Mouse (Mus musculus): ENCODE data around the gene Dennd5b. TPM values are rescaled to one million over a fixed set of nuclear protein-coding genes. Genes with fewer than 3 reads are reported as not detected.

Dennd5b gene
- polyA plus RNA-seq, 1 experiment, result 9.1 TPM

DNA sequence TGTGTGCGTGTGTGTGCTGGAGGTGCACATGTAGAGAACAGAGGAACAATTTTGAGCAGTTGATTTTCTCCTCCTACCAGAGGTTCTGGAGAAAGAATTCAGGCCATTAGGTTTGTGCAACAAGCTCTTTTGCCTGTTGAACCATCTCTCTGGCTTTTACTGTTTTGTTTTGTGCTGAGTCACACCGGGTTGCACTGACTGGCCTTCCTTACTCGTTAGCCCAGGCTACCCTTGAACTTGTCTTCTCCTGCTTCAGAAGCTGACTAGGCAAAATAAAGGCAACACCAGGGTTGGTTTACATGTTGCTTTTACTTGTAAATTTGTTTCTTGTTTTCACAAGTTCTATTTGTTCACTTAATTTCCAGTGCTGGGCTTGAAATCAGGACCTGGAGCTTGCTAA, 21.6 kb upstream of the Dennd5b start:
- TF ChIP-seq CTCF (IDR thresholded peaks at IDR 0.05; ENCODE audit: control insufficient read depth, insufficient read depth, insufficient replicate concordance, low read depth, low read length), result no peak
- TF ChIP-seq POLR2A (IDR thresholded peaks at IDR 0.05; ENCODE audit: control insufficient read depth, low read depth, low read length), result no peak
- Histone ChIP-seq H3K4me3 (ENCODE audit: control insufficient read depth, low read depth, low read length) (no peak overlapping the region), H3K36me3 (ENCODE audit: control insufficient read depth, insufficient read depth, low read length) (no peaks in the 10 kb centered on the region), H3K27ac (ENCODE audit: control insufficient read depth, insufficient read depth, low read depth, low read length) (no peak overlapping the region), H3K27me3 (ENCODE audit: control insufficient read depth, insufficient read depth, low read length) (no peaks in the 10 kb centered on the region), H3K4me1 (ENCODE audit: control insufficient read depth, insufficient read depth, low read length) (no peaks in the 10 kb centered on the region)

DNA sequence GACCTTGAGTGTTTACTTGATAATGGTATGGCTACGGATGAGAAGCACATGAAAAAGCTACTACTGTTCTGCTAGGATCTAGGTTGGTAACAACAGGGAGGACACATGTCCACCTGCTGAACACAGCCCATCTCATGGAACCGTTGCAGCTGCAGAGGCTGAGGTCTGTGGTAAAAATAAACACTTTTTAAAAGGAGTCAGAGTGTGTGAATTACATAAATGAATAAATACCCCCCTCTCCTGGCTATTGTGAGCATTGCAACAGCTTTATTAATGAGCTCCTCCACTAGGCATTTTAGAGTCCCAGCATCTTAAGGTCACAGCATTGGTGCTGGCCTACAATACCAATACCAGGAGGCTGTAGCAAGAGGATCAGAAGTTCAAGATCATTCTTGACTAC, 18.4 kb upstream of the Dennd5b start:
- Histone ChIP-seq H3K4me1 (ENCODE audit: control insufficient read depth, insufficient read depth, low read length) (no peaks in the 10 kb centered on the region), H3K27me3 (ENCODE audit: control insufficient read depth, insufficient read depth, low read length) (no peaks in the 10 kb centered on the region)
- TF ChIP-seq POLR2A (IDR thresholded peaks at IDR 0.05; ENCODE audit: control insufficient read depth, low read depth, low read length) (no peak), CTCF (IDR thresholded peaks at IDR 0.05; ENCODE audit: control insufficient read depth, insufficient read depth, insufficient replicate concordance, low read depth, low read length) (peak; percentile 7; the same call in 1 of the 2 replicates)

DNA sequence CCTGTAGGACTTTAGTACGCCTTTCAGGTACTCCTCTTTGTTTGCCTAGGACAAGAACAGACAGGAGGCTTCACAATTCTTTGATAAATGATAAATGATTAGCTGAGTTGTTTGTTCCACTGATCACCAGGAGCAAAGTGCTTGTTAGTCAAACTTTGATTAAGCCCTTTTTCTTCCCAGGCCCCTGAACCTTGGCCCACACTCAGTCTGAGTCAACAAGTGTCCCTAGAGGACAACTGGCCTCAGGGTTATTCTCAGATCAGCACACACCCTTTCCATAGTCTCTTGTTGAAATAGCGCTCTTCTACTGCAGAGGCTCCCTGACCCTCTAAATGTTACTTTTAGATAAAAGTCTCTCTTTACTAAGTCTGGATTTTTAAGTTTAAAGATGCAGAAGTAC, 17.5 kb upstream of the Dennd5b start:
- H3K4me1 ChIP-seq (ENCODE audit: control insufficient read depth, insufficient read depth, low read length), result no peaks in the 10 kb centered on the region
- no peak overlapping the region for H3K4me3 ChIP-seq (ENCODE audit: control insufficient read depth, low read depth, low read length)
- H3K36me3 ChIP-seq (ENCODE audit: control insufficient read depth, insufficient read depth, low read length), result no peaks in the 10 kb centered on the region
- TF ChIP-seq CTCF (IDR thresholded peaks at IDR 0.05; ENCODE audit: control insufficient read depth, insufficient read depth, insufficient replicate concordance, low read depth, low read length), result no peak
- TF ChIP-seq POLR2A (IDR thresholded peaks at IDR 0.05; ENCODE audit: control insufficient read depth, low read depth, low read length), result no peak
- H3K27ac ChIP-seq (ENCODE audit: control insufficient read depth, insufficient read depth, low read depth, low read length), result no peak overlapping the region
- no peaks in the 10 kb centered on the region for H3K27me3 ChIP-seq (ENCODE audit: control insufficient read depth, insufficient read depth, low read length)

More for the DNA sequence above, 18.4 kb upstream of the Dennd5b start:
- Histone ChIP-seq H3K36me3 (ENCODE audit: control insufficient read depth, insufficient read depth, low read length) (no peaks in the 10 kb centered on the region), H3K27ac (ENCODE audit: control insufficient read depth, insufficient read depth, low read depth, low read length) (no peak overlapping the region), H3K4me3 (ENCODE audit: control insufficient read depth, low read depth, low read length) (no peak overlapping the region)

DNA sequence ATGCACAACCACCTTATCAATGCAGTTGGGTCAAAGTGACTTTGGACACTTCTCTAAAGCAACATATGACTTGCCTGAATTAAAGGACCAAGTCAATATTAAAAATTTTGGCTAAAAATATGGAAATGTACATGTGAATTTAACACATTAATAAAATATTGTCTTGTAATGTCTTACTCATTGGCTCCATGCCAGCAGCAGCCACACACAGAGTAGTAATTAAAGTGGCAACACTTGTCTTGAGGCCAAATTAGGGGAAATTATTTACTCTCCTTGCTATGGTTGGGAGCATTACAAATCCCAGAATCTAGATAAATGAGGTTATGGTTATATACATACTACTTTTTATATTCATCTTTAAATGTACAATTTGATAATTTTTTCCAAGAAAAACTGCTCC, 15.5 kb upstream of the Dennd5b start:
- H3K36me3 ChIP-seq (ENCODE audit: control insufficient read depth, insufficient read depth, low read length), result no peaks in the 10 kb centered on the region
- H3K4me3 ChIP-seq (ENCODE audit: control insufficient read depth, low read depth, low read length), result no peak overlapping the region
- H3K27ac ChIP-seq (ENCODE audit: control insufficient read depth, insufficient read depth, low read depth, low read length), result no peak overlapping the region
- no peak for TF ChIP-seq CTCF (IDR thresholded peaks at IDR 0.05; ENCODE audit: control insufficient read depth, insufficient read depth, insufficient replicate concordance, low read depth, low read length)
- TF ChIP-seq POLR2A (IDR thresholded peaks at IDR 0.05; ENCODE audit: control insufficient read depth, low read depth, low read length), result no peak
- H3K4me1 ChIP-seq (ENCODE audit: control insufficient read depth, insufficient read depth, low read length), result no peaks in the 10 kb centered on the region
- no peaks in the 10 kb centered on the region for H3K27me3 ChIP-seq (ENCODE audit: control insufficient read depth, insufficient read depth, low read length)

DNA sequence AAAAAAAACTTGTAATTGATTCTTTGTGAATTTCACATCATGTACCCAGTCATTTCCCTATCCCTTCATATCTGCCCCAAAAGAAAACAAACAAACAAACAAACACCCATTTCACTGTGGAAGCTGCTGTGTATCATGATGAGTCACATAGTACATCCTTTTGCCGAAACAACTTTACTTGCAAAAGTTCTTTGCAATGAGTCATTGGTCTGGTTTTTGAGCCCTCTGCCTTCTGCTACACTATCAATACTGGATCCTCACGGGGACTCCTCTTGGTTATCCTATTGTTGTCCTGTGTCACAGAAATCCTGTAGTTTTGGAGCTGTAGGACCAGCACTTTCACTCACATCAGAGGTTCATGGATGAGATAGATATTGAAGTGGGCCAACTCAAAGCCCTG, 7.4 kb upstream of the Dennd5b start:
- TF ChIP-seq POLR2A (IDR thresholded peaks at IDR 0.05; ENCODE audit: control insufficient read depth, low read depth, low read length), result no peak

DNA sequence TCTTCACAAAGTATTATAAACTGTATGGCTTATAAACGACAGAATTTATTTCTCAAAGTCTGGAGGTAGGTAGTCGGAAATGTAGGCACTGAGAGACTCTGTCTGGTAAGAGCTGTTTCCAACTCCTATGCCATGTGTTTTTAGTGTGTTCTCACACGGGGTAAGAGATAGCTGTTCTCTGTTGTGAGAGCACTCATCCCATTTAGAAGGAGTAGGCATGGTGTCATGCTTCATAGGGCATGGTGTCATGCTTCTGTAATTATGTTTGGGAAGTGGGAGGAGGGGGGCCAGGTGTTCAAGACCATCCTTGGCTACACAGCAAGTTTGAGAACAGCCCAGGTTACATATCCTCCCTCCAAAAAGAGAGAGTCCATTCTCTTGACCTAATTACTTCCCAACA, 6.1 kb upstream of the Dennd5b start:
- Histone ChIP-seq H3K4me3 (ENCODE audit: control insufficient read depth, low read depth, low read length) (no peak overlapping the region), H3K4me1 (ENCODE audit: control insufficient read depth, insufficient read depth, low read length) (no peaks in the 10 kb centered on the region), H3K27ac (ENCODE audit: control insufficient read depth, insufficient read depth, low read depth, low read length) (no peak overlapping the region), H3K27me3 (ENCODE audit: control insufficient read depth, insufficient read depth, low read length) (no peaks in the 10 kb centered on the region), H3K36me3 (ENCODE audit: control insufficient read depth, insufficient read depth, low read length) (no peaks in the 10 kb centered on the region)
- no peak for TF ChIP-seq CTCF (IDR thresholded peaks at IDR 0.05; ENCODE audit: control insufficient read depth, insufficient read depth, insufficient replicate concordance, low read depth, low read length)
- TF ChIP-seq POLR2A (IDR thresholded peaks at IDR 0.05; ENCODE audit: control insufficient read depth, low read depth, low read length), result no peak

More for the DNA sequence above, 7.4 kb upstream of the Dennd5b start:
- Histone ChIP-seq H3K4me3 (ENCODE audit: control insufficient read depth, low read depth, low read length) (no peak overlapping the region), H3K36me3 (ENCODE audit: control insufficient read depth, insufficient read depth, low read length) (no peaks in the 10 kb centered on the region), H3K27me3 (ENCODE audit: control insufficient read depth, insufficient read depth, low read length) (no peaks in the 10 kb centered on the region), H3K4me1 (ENCODE audit: control insufficient read depth, insufficient read depth, low read length) (no peaks in the 10 kb centered on the region), H3K27ac (ENCODE audit: control insufficient read depth, insufficient read depth, low read depth, low read length) (no peak overlapping the region)

DNA sequence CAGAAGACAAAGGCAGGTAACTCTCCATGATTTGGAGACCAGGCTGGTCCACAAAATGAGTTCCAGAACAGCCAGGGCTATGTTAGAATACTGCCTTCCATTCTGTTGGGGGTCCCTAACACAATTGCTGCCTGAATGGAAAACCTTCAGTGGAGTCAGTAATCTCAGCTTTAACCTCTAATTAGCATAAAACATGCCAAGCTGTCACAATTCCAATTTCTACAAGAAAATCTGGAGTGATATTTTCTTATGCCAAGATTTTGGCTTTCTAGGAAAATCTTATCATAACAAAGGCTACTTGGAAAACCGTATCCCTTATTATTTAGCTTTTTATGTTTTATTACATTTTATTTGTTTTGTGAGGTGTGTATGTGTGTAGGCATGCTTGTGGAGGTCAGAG, 2.0 kb upstream of the Dennd5b start:
- peak overlapping the region; percentile 55 for H3K4me3 ChIP-seq (ENCODE audit: control insufficient read depth, low read depth, low read length)

DNA sequence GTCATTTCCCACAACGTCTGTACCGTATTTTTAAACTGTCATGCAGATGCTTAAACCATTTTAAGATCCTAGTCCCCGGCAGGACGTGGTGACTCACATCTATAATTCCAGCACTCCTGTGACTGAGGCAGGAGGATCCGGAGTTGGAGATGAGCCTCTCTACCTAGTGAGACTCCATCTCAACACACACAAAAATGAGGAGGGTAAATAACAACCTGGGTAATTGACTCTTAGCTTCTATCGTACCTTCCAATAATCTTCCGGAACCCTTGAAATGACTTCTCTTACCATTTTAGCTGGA, 413 bp upstream of the Dennd5b start:
- H3K36me3 ChIP-seq (ENCODE audit: control insufficient read depth, insufficient read depth, low read length), result no peaks in the 10 kb centered on the region
- no peaks in the 10 kb centered on the region; the same call in 1 of the 2 replicates for H3K4me1 ChIP-seq (ENCODE audit: control insufficient read depth, insufficient read depth, low read length)
- peak overlapping the region; percentile 88 for H3K4me3 ChIP-seq (ENCODE audit: control insufficient read depth, low read depth, low read length)
- no peaks in the 10 kb centered on the region for H3K27me3 ChIP-seq (ENCODE audit: control insufficient read depth, insufficient read depth, low read length)
- TF ChIP-seq POLR2A (IDR thresholded peaks at IDR 0.05; ENCODE audit: control insufficient read depth, low read depth, low read length) (no peak), CTCF (IDR thresholded peaks at IDR 0.05; ENCODE audit: control insufficient read depth, insufficient read depth, insufficient replicate concordance, low read depth, low read length) (no peak)
- H3K27ac ChIP-seq (ENCODE audit: control insufficient read depth, insufficient read depth, low read depth, low read length), result peak overlapping the region; percentile 93

More for the DNA sequence above, 2.0 kb upstream of the Dennd5b start:
- Histone ChIP-seq H3K27ac (ENCODE audit: control insufficient read depth, insufficient read depth, low read depth, low read length) (no peak overlapping the region), H3K4me1 (ENCODE audit: control insufficient read depth, insufficient read depth, low read length) (no peaks in the 10 kb centered on the region; the same call in 1 of the 2 replicates), H3K36me3 (ENCODE audit: control insufficient read depth, insufficient read depth, low read length) (no peaks in the 10 kb centered on the region), H3K27me3 (ENCODE audit: control insufficient read depth, insufficient read depth, low read length) (no peaks in the 10 kb centered on the region)
- TF ChIP-seq POLR2A (IDR thresholded peaks at IDR 0.05; ENCODE audit: control insufficient read depth, low read depth, low read length) (no peak), CTCF (IDR thresholded peaks at IDR 0.05; ENCODE audit: control insufficient read depth, insufficient read depth, insufficient replicate concordance, low read depth, low read length) (no peak)
